Mouse (Mus musculus) lung, embryonic 15.5 days (tissue): ENCODE measurements around the gene Abcb6. TPM values are rescaled to one million over a fixed set of nuclear protein-coding genes. Genes with fewer than 3 reads are reported as not detected.

Experiments used
- ATAC-seq: fragments of 200-750 bp; cut with Nextera tagmentation; 2 replicates; pipeline ENCODE4 v1.8.0; 2017; ENCODE audit warnings: moderate number of reproducible peaks, borderline replicate concordance; ENCODE audit not compliant: low FRiP score, low TSS enrichment; ENCODE audit errors: extremely low read depth
- H3K27ac ChIP-seq: fragments of 300-500 bp; sonication (generic); 2 replicates; pipeline ENCODE4 v1.5.1; 2015; ENCODE audit warnings: moderate library complexity, mild to moderate bottlenecking, inconsistent platforms
- H3K27me3 ChIP-seq: fragments of 300-500 bp; sonication (generic); 2 replicates; pipeline ENCODE4 v1.6.1; 2015; ENCODE audit warnings: inconsistent platforms
- H3K36me3 ChIP-seq: fragments of 300-500 bp; sonication (generic); 2 replicates; pipeline ENCODE4 v1.6.1; 2015; ENCODE audit warnings: inconsistent platforms
- H3K4me1 ChIP-seq: fragments of 300-500 bp; sonication (generic); 2 replicates; pipeline ENCODE4 v1.6.1; 2015; ENCODE audit warnings: inconsistent platforms
- H3K4me2 ChIP-seq: fragments of 300-500 bp; sonication (generic); 2 replicates; pipeline ENCODE4 v1.6.1; 2015; ENCODE audit warnings: inconsistent platforms, mild to moderate bottlenecking, moderate library complexity
- H3K4me3 ChIP-seq: fragments of 300-500 bp; sonication (generic); 2 replicates; pipeline ENCODE4 v1.5.1; 2015; ENCODE audit warnings: mild to moderate bottlenecking, inconsistent platforms
- H3K9ac ChIP-seq: fragments of 300-500 bp; sonication (generic); 2 replicates; pipeline ENCODE4 v1.6.1; 2015; ENCODE audit warnings: inconsistent platforms
- H3K9me3 ChIP-seq: fragments of 300-500 bp; sonication (generic); 2 replicates; pipeline ENCODE4 v1.6.1; 2016; ENCODE audit warnings: inconsistent platforms
- WGBS: fragments of 180-500 bp; shearing (Covaris S2); methylation state at CpG from one replicate; pipeline ENCODE4 v1.1.7; 2015; 5-methylcytosine and 5-hydroxymethylcytosine counted together
- polyA plus RNA-seq: library from polyadenylated mRNA; unstranded; fragments of >200 nt; fragmentation: Nextera tagmentation; extraction: Ambion mirVana; gene quantifications from 2 replicates; pipeline ENCODE4 v1.2.1, GENCODE M21; 2015

The Abcb6 gene
- polyA plus RNA-seq, 1 experiment from 2014 or later = 16.1 TPM

DNA sequence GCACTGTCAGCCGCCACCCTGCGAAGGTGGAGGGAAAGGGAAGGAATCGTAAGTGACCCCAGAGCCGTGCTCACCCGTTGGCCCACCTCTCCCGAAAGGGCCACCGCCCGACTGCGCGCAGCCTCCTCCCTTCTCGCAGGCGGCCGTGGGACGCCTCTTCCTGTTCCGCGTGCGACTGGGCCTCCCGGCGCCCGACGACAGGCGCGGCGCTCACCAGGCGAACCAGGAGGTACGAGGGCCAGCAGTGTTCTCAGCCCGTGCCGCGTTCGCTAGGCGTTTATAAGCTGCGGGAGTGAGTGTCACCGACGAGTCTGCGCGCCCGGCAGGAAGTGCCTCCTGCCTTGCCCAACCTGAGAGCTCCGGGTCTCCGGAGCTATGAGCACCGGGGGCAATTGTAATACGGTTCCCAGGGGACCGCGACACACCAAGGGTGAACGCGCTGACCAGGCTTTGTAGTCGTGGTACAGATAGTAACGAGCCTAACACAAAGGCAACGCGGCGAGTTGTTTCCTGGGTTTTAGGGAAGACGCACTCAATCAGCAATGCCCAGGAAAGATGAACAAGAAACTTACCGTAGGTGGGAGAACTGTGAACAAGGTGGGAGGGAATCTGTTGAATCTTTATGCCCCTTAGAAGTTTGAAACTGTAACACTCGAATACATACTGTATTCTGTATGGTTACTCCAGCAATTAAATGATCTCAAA is 38.6 kb downstream of the Abcb6 start:
- WGBS = under 1% methylated on average over 52 of the region's 53 CpGs
- H3K27me3 ChIP-seq = no peaks in the 10 kb centered on the region

DNA sequence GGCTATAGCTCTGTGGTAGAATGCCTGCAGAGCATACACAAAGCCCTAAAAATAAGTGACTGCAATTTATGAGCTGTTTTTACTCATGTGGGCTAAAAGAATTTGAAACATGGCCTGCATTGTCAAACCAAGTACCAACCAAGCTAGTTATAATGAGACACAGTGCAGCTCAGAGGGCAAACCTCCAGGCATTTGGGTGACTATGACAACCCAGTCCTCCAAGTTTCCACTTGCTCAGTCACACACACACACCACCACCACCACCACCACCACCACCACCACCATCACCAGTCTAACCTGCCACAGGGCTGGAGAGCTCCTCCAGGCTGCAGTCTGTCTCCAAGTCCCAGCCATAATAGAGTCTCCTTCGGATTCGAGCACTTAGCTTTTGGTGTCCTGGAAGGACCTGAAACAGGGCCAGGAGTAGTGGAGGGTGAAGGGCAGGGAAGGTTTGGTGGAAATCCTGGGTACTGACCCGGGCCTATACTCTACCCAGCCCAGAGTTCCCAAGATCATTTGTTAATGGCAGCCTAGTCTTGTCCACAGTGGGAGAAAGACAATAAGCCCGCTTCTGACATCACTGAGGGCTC is 39.5 kb downstream of the Abcb6 start:
- 57% methylated on average over 4 of the region's 4 CpGs for WGBS
- Histone ChIP-seq H3K4me1 (peaks cover 28% of the 10 kb centered on the region), H3K9ac (peak overlapping the region; percentile 90), H3K27ac (peak overlapping the region; percentile 94), H3K27me3 (no peaks in the 10 kb centered on the region), H3K4me2 (peak overlapping the region; percentile 89), H3K9me3 (no peaks in the 10 kb centered on the region), H3K36me3 (peaks cover 53% of the 10 kb centered on the region), H3K4me3 (peak overlapping the region; percentile 67)
- no peak for ATAC-seq

More for the DNA sequence above, 38.6 kb downstream of the Abcb6 start:
- Histone ChIP-seq H3K4me2 (peak overlapping the region; percentile 89), H3K9ac (peak overlapping the region; percentile 90), H3K4me1 (peaks cover 28% of the 10 kb centered on the region), H3K9me3 (no peaks in the 10 kb centered on the region), H3K27ac (peak overlapping the region; percentile 94), H3K4me3 (peak overlapping the region; percentile 67), H3K36me3 (peaks cover 53% of the 10 kb centered on the region)
- ATAC-seq = peak; percentile 24; the same call in 1 of the 2 replicates

DNA sequence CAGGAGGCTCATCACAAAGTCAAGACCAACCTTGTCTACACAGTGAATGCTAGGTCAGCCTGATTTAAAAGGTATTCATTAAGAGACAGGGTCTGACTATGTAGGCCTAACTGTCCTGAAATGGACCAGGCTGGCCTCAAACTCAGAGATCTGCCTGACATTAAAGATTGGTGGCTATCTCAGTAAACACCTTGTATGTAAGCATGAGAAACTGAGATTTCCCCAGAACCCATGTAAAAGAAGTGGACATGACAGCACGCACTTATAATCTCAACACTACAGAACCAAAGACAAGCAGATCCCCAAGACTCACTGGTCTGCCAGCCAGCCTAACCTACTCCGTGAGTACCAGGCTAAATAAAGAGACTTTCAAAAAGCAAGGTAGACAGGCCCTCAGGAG is 41.7 kb downstream of the Abcb6 start:
- Histone ChIP-seq H3K9me3 (no peaks in the 10 kb centered on the region), H3K4me1 (peaks cover 18% of the 10 kb centered on the region), H3K4me3 (no peak overlapping the region), H3K9ac (no peak overlapping the region), H3K27me3 (no peaks in the 10 kb centered on the region), H3K27ac (no peak overlapping the region), H3K36me3 (peaks cover 41% of the 10 kb centered on the region), H3K4me2 (no peak overlapping the region)
- WGBS = 88% methylated on average over 2 of the region's 2 CpGs
- ATAC-seq = no peak

DNA sequence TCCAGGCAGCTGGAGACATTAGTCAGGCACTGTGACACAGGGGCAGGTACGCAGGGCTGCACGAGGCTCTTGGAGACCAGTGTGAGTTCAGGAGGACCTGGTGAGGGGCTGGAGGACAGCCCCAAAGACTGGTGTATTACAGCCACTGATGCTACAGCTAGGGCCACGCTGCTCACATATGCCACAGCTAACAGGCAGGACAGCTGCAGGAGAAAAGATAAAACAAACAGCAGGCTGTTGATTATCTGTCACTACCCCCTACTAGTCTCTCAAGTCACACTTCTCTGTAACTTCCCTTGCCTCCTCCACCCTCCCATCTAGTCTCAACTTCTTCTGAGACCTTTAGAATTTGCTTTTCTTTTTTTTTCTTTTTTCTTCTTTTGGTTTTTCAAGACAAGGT is 43.5 kb downstream of the Abcb6 start:
- H3K9me3 ChIP-seq = no peaks in the 10 kb centered on the region
- WGBS = 34% methylated on average over 3 of the region's 3 CpGs
- no peak overlapping the region for H3K4me2 ChIP-seq
- no peak overlapping the region for H3K27ac ChIP-seq
- ATAC-seq = no peak
- H3K36me3 ChIP-seq = peaks cover 41% of the 10 kb centered on the region
- H3K4me1 ChIP-seq = peaks cover 14% of the 10 kb centered on the region
- H3K27me3 ChIP-seq = no peaks in the 10 kb centered on the region
- no peak overlapping the region for H3K4me3 ChIP-seq
- no peak overlapping the region for H3K9ac ChIP-seq

DNA sequence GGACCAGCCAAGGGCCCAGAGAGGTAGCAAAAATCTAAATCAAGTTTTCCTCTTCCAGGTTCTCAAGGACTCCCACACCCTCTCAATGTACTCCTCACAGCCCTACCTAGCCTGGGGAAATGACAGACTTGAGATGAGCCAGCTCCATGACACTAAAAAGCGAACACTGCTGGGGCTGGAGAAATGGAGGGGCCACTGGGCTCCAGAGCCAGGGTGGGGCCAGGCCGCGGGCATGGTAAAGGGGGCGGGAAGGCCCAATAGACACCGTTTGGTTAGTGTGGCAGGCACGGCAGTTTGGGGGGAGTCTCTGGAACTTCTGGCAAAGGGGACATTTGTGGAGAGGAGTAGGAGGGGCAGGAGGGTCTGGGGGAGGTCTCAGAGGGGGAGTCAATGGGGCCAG is 43.9 kb downstream of the Abcb6 start:
- no peaks in the 10 kb centered on the region for H3K27me3 ChIP-seq
- no peak overlapping the region for H3K27ac ChIP-seq
- no peak overlapping the region for H3K9ac ChIP-seq
- no peak overlapping the region for H3K4me2 ChIP-seq
- peaks cover 14% of the 10 kb centered on the region for H3K4me1 ChIP-seq
- H3K4me3 ChIP-seq = no peak overlapping the region
- ATAC-seq = no peak
- peaks cover 41% of the 10 kb centered on the region for H3K36me3 ChIP-seq
- no peaks in the 10 kb centered on the region for H3K9me3 ChIP-seq
- WGBS = 67% methylated on average over 6 of the region's 6 CpGs

DNA sequence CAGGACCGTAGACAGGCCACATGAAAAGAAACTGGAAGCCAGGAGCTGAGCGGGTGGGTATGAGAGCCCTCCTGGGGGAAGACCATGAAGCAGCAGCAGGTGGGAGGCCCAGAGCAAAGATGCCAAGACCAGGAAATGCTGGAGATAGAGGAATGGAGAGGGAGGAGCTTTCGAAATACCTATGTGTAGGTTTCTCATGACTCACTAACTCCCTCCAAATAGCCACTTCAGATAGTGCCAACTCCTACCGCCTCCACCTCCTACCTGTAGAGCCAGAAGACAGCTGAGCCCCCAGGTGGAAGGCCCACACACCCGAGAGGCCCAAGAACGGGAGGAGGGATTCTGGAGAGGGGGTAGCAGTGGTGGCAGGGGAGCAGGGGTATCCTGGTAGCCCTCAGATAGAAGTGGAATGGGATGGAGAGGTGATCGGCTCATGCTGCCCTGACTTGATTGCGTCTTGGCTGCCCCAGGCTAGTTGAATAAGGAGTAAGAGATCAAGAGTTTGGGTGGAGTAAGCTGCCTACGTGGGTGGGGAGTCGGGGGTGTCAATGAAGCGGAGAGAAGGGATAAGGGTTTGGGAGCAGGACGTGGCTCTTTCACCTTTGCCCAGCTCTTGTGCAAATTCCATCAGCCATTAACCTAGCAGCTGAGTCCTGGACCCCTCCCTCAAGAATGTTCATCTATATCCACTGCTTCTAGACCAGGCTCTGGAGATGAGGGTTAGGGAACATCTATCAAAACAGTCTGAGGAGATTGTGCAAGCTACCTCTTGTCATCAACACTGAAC is 46.6 kb downstream of the Abcb6 start, which contains the start of gene Slc23a3:
Gene Slc23a3, minus strand, starts transcription at position 470 of the 787 bp plus-strand sequence.
- peaks cover 30% of the 10 kb centered on the region for H3K36me3 ChIP-seq
- H3K9me3 ChIP-seq = no peaks in the 10 kb centered on the region
- H3K4me1 ChIP-seq = no peaks in the 10 kb centered on the region
- 38% methylated on average over 12 of the region's 12 CpGs for WGBS
- H3K4me2 ChIP-seq = no peak within 1 kb of the TSS
- no peaks in the 10 kb centered on the region for H3K27me3 ChIP-seq
- no peak within 1 kb of the TSS for H3K4me3 ChIP-seq
- ATAC-seq = no peak
- H3K9ac ChIP-seq = no peak within 1 kb of the TSS
- H3K27ac ChIP-seq = no peak within 1 kb of the TSS

DNA sequence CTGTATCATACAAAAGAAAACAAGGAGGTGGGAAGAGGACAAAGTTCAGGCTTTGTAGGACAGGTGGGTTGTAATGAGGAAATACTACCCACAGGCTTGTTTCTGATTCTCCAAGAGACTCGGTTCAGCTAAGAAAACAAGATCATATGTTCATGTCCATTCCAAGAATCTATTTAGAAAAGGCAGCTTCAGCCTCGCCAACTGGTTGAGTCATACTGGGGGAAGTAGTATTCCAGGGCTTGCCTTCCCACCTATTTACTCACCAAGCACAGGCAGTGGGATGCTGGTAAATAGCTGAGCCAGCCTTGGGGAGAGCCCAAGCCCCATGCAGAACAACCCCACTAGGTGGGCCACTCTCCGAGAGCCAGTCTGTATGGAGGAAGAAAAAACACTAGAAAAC is 51.6 kb downstream of the Abcb6 start:
- H3K27ac ChIP-seq = no peak overlapping the region
- 73% methylated on average over 3 of the region's 3 CpGs for WGBS
- ATAC-seq = no peak

DNA sequence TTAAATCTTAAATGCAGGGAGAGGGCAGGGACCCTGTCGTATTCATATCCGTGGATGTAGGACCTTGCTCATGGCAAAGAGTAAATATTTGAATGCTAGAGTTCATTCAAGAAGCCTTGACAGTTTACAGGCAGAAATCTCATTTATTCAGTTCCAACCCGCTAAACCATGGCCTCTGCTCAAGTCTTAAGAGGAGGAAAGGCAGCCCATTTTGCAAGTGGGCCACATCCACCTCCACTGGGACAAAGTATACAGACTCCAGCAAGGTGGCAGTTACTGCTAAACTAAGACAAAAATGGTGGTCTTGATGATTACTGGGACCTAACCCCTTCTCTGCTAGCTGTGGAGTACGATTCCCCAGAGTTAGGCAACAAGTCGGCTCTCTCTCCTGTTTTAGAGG is 54.8 kb downstream of the Abcb6 start:
- Histone ChIP-seq H3K36me3 (no peaks in the 10 kb centered on the region), H3K9me3 (no peaks in the 10 kb centered on the region), H3K4me3 (peak overlapping the region; percentile 56), H3K27me3 (no peaks in the 10 kb centered on the region), H3K27ac (peak overlapping the region; percentile 98), H3K4me2 (peak overlapping the region; percentile 65), H3K9ac (peak overlapping the region; percentile 14), H3K4me1 (peaks cover 6% of the 10 kb centered on the region)
- ATAC-seq = no peak
- 31% methylated on average over 5 of the region's 5 CpGs for WGBS

More for the DNA sequence above, 51.6 kb downstream of the Abcb6 start:
- Histone ChIP-seq H3K36me3 (no peaks in the 10 kb centered on the region), H3K4me2 (no peak overlapping the region), H3K4me3 (no peak overlapping the region), H3K4me1 (peaks cover 6% of the 10 kb centered on the region), H3K9ac (no peak overlapping the region), H3K27me3 (no peaks in the 10 kb centered on the region), H3K9me3 (no peaks in the 10 kb centered on the region)

DNA sequence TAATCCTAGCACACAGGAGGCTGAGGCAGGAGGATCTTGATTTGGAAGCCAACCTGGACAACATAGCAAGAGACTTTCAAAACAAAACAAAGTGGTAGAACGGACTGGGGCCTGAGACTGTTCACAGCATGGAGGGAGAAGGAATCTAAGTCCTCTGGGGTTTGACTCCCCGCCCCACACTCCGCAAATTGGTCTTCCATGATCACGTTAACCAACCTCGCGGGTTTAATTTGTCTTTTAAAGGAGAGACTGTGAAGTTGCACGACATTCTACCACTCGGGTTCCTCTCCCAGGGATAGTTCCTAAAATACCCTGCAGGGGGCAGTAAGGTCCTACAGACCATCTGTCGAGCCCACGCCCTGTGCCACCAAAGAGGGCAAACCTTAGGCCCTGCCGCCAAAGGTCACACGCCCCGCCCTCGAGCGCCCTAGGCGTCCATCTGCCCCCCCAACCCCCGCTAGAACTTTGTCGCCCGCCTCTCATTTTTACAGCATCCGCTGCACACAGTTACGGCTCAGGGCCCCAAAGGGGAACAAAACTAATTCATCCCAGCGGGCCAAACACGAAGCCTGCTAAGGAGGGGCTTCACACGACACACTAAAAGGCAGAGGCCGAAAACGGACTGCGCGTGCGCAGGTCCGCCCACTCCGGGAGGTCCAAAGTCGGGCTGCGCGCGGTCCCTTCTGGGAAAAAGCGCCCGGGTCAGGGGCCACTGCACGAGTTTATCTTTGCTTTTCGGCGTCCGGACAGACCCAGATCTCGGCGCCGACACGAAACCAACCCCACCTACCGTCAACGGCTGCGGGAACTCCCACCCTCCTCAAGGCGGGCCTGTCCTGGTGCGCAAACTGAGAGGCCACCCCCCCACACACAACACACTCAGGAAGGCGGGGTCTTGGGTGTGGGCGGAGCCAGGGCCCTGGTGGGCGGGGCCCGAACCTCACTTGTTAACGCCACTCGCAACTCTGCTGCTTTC is 55.6 kb downstream of the Abcb6 start, which contains the start of gene Nhej1:
Gene Nhej1, minus strand, starts transcription at position 855 of the 976 bp plus-strand sequence.
- H3K9ac ChIP-seq = peak within 1 kb of the TSS; percentile 49
- peak within 1 kb of the TSS; percentile 56 for H3K4me3 ChIP-seq
- peak within 1 kb of the TSS; percentile 65 for H3K4me2 ChIP-seq
- H3K9me3 ChIP-seq = no peaks in the 10 kb centered on the region
- no peaks in the 10 kb centered on the region for H3K36me3 ChIP-seq
- peaks cover 6% of the 10 kb centered on the region for H3K4me1 ChIP-seq
- peak; percentile 97 for ATAC-seq
- no peaks in the 10 kb centered on the region for H3K27me3 ChIP-seq
- H3K27ac ChIP-seq = peak within 1 kb of the TSS; percentile 98
- 2% methylated on average over 56 of the region's 56 CpGs for WGBS

DNA sequence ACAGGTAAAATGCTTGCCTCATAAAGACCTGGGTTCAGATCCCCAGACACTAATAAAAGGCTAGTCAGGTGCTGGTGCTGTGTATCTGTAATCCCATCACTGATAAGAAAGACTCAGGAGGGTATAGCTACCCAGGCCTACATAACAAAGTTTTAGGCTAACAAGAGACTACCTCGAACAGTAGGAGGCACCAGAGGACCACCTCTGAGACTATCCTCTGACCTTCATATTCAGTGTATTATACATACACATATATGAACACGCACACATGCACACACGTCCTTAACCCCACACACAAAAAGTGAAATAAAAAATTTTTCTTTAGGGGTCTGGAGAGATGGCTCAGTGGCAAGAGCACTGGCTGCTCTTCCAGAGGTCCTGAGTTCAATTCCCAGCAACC is 58.0 kb downstream of the Abcb6 start:
- H3K36me3 ChIP-seq = no peaks in the 10 kb centered on the region
- H3K9ac ChIP-seq = no peak overlapping the region
- no peak overlapping the region for H3K4me2 ChIP-seq
- H3K27ac ChIP-seq = no peak overlapping the region
- H3K4me3 ChIP-seq = no peak overlapping the region
- no peaks in the 10 kb centered on the region for H3K9me3 ChIP-seq
- no peak for ATAC-seq
- no peaks in the 10 kb centered on the region for H3K27me3 ChIP-seq
- H3K4me1 ChIP-seq = peaks cover 6% of the 10 kb centered on the region
- 71% methylated on average over 3 of the region's 3 CpGs for WGBS
